Mouse (Mus musculus) E14TG2a.4 (cell line): ENCODE data around the gene Gna15.

ENCODE experiments used
- H3K27me3 ChIP-seq: 2 replicates; pipeline ENCODE4 v1.6.1; 2014; ENCODE audit warnings: low read length, control low read depth; ENCODE audit not compliant: insufficient read depth
- H3K36me3 ChIP-seq: 2 replicates; pipeline ENCODE4 v1.6.1; 2014; ENCODE audit warnings: low read length, control low read depth; ENCODE audit not compliant: insufficient read depth
- H3K4me1 ChIP-seq: replicated peaks from 2 replicates; pipeline ENCODE4 v1.6.1; 2014; ENCODE audit warnings: low read depth, low read length, control low read depth
- H3K4me3 ChIP-seq: replicated peaks from 2 replicates; pipeline ENCODE4 v1.5.1; 2014; ENCODE audit warnings: mild to moderate bottlenecking, low read length
- H3K9me3 ChIP-seq: 2 replicates; pipeline ENCODE4 v1.6.1; 2014; ENCODE audit warnings: low read length, control low read depth
- CTCF ChIP-seq: conservative IDR thresholded peaks from 2 replicates; pipeline ENCODE4 v1.5.1; 2014; ENCODE audit warnings: low read length
- NANOG ChIP-seq: IDR thresholded peaks from 2 replicates; pipeline ENCODE4 v1.6.1; 2014; ENCODE audit warnings: borderline replicate concordance, low read length, mixed read lengths
- POU5F1 ChIP-seq: IDR thresholded peaks from 2 replicates; pipeline ENCODE4 v1.6.1; 2014; ENCODE audit warnings: low read length, borderline replicate concordance

Gene Gna15

GRCm38 (mm10) chr10:81454106-81454505, 69.9 kb downstream of the Gna15 start:
- H3K9me3 ChIP-seq: no peaks in the 10 kb centered on the region

DNA sequence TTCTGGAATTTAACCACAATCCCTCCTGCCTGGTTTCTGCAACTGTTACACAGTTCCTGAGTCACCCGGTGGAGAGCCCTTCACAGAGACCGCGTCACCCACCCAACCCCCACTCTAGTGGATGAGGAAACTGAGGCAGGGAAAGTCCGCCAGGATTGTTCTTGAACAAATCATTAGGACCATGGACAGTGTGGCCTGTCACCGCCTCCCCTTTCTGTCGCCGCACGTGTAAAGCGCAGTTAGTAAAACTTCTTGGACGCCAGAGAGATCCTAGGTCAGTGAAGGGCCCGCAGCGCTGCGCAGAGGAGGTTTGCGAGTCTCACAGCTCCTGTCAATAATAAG, 71.1 kb downstream of the Gna15 start:
- Histone ChIP-seq H3K4me1 (peaks cover 33% of the 10 kb centered on the region), H3K4me3 (peak overlapping the region; percentile 76), H3K9me3 (no peaks in the 10 kb centered on the region), H3K36me3 (no peaks in the 10 kb centered on the region), H3K27me3 (peaks cover 73% of the 10 kb centered on the region)
- TF ChIP-seq POU5F1: no peak
- TF ChIP-seq CTCF: no peak
- no peak for TF ChIP-seq NANOG

More at GRCm38 (mm10) chr10:81454106-81454505, 69.9 kb downstream of the Gna15 start:
- Histone ChIP-seq H3K27me3 (peaks cover 73% of the 10 kb centered on the region), H3K4me1 (peaks cover 38% of the 10 kb centered on the region), H3K4me3 (no peak overlapping the region), H3K36me3 (no peaks in the 10 kb centered on the region)
- no peak for TF ChIP-seq NANOG
- no peak for TF ChIP-seq CTCF
- TF ChIP-seq POU5F1: no peak
